Mouse (Mus musculus) cerebellum, postnatal 10 days (tissue): ENCODE measurements around the gene Olfr267.

Experiments
- DNase-seq, 2 experiments: peaks; one replicate each; pipeline ENCODE4 v3.0.0; 2021; ENCODE audit warnings: mixed read lengths in 2 of 2

Gene Olfr267

GRCm38 (mm10) chr4:58787616-58788015 lies at the start of gene Olfr267:
Olfr267 (minus strand) TSS chr4:58787716.
- DNase-seq, result no peak

GRCm38 (mm10) chr4:58832908-58833307 lies 45.4 kb upstream of the Olfr267 start:
- DNase-seq, result no peak

- peak in 1 of 2 experiments; percentile 12 for DNase-seq
Observed at GRCm38 (mm10) chr4:58825921-58826320, 38.4 kb upstream of the Olfr267 start.

- peak; percentile 25 to 48 for DNase-seq
Observed at GRCm38 (mm10) chr4:58786659-58787058, 857 bp downstream of the Olfr267 start.

GRCm38 (mm10) chr4:58763417-58763816 lies 24.1 kb downstream of the Olfr267 start:
- DNase-seq, result no peak

GRCm38 (mm10) chr4:58749510-58749909 lies 38.0 kb downstream of the Olfr267 start:
- peak in 1 of 2 experiments; percentile 39 for DNase-seq

GRCm38 (mm10) chr4:58749101-58749500 lies 38.4 kb downstream of the Olfr267 start:
- peak in 1 of 2 experiments; percentile 9 for DNase-seq

GRCm38 (mm10) chr4:58745583-58746222 lies 41.8 kb downstream of the Olfr267 start:
- no peak for DNase-seq

- peak; percentile 19 to 21 for DNase-seq
Observed at GRCm38 (mm10) chr4:58736867-58737633, 50.5 kb downstream of the Olfr267 start.
